Mouse (Mus musculus): ENCODE data around the gene Epha2.

- TF ChIP-seq TCF3 (IDR thresholded peaks at IDR 0.05; ENCODE audit: insufficient read length, low read depth) (no peak), MAX (IDR thresholded peaks at IDR 0.05; ENCODE audit: low read depth) (no peak), MYOG (IDR thresholded peaks at IDR 0.05; ENCODE audit: control insufficient read depth in 1 of 3, insufficient read depth in 1 of 3, insufficient read length in 2 of 3, low read depth in 2 of 3) (no peak), TCF12 (IDR thresholded peaks at IDR 0.05; ENCODE audit: insufficient read depth, poor library complexity, severe bottlenecking) (no peak), CEBPB (IDR thresholded peaks at IDR 0.05; ENCODE audit: insufficient read depth, poor library complexity, severe bottlenecking) (no peak), USF1 (IDR thresholded peaks at IDR 0.05; ENCODE audit: low read depth) (no peak), POLR2A (IDR thresholded peaks at IDR 0.05; ENCODE audit: insufficient read length, low read depth) (no peak), E2F4 (IDR thresholded peaks at IDR 0.05; ENCODE audit: insufficient read depth) (no peak), MYOD1 (IDR thresholded peaks at IDR 0.05; ENCODE audit: control insufficient read depth in 1 of 3, insufficient read length in 2 of 3, low read depth in 2 of 3) (no peak), POLR2AphosphoS2 (IDR thresholded peaks at IDR 0.05; ENCODE audit: insufficient read length, low read depth) (peak; percentile 80), REST (IDR thresholded peaks at IDR 0.05; ENCODE audit: insufficient read depth, insufficient read length) (no peak), SRF (IDR thresholded peaks at IDR 0.05; ENCODE audit: control insufficient read depth, insufficient read length, low read depth) (no peak)
Measured at GRCm38 (mm10) chr4:141260007-141260723, 40.9 kb upstream of the Epha2 start.
